Mouse (Mus musculus) MEL (cell line): Measurements from ENCODE around the gene 4930524B15Rik. TPM values are rescaled to one million over a fixed set of nuclear protein-coding genes. Genes with fewer than 3 reads are reported as not detected.

Source experiments
- DNase-seq: peaks from one replicate; pipeline ENCODE4 v3.0.0; 2011; ENCODE audit warnings: low read depth, low spot score
- H3K27ac ChIP-seq: 2 replicates; pipeline ENCODE4 v1.5.1; 2012; ENCODE audit warnings: low read depth, mild to moderate bottlenecking, control low read depth, low read length, moderate library complexity; ENCODE audit not compliant: control insufficient read depth
- H3K27me3 ChIP-seq, 2 experiments: fragments of 150-350 bp in 1 of 2; sonication (generic) in 1 of 2; 2 replicates each; pipeline ENCODE4 v1.6.1; 2012; ENCODE audit warnings: low read length in 2 of 2, mild to moderate bottlenecking in 2 of 2, improper control_type of control experiment in 1 of 2, moderate library complexity in 1 of 2; ENCODE audit not compliant: insufficient read depth in 2 of 2, control insufficient read depth in 1 of 2
- H3K36me3 ChIP-seq, 2 experiments: 2 replicates each; pipeline ENCODE4 v1.6.1; 2012 to 2014; ENCODE audit warnings: low read length in 2 of 2, improper control_type of control experiment in 1 of 2, inconsistent platforms in 1 of 2, mild to moderate bottlenecking in 1 of 2; ENCODE audit not compliant: insufficient read depth in 2 of 2, control insufficient read depth in 1 of 2
- H3K4me1 ChIP-seq, 2 experiments: fragments of 150-350 bp in 1 of 2; sonication (generic) in 1 of 2; 2 replicates each; pipeline ENCODE4 v1.6.1; 2012; ENCODE audit warnings: low read length in 2 of 2, improper control_type of control experiment in 1 of 2, mild to moderate bottlenecking in 1 of 2; ENCODE audit not compliant: insufficient read depth in 2 of 2, control insufficient read depth in 1 of 2
- H3K4me3 ChIP-seq, 2 experiments: fragments of 150-350 bp in 1 of 2; sonication (generic) in 1 of 2; 2 replicates each; pipeline ENCODE4 v1.5.1; 2012; ENCODE audit warnings: low read depth in 2 of 2, low read length in 2 of 2, mild to moderate bottlenecking in 2 of 2, moderate library complexity in 2 of 2, control low read depth in 1 of 2, improper control_type of control experiment in 1 of 2; ENCODE audit not compliant: control insufficient read depth in 1 of 2, insufficient read depth in 1 of 2
- H3K79me2 ChIP-seq: 2 replicates; pipeline ENCODE4 v1.6.1; 2012; ENCODE audit warnings: mild to moderate bottlenecking, low read length, moderate library complexity; ENCODE audit not compliant: control insufficient read depth, poor library complexity, insufficient read depth
- H3K9ac ChIP-seq: 2 replicates; pipeline ENCODE4 v1.6.1; 2012; ENCODE audit warnings: low read depth, mild to moderate bottlenecking, control low read depth, low read length, moderate library complexity; ENCODE audit not compliant: control insufficient read depth, poor library complexity, severe bottlenecking
- H3K9me3 ChIP-seq: fragments of 150-350 bp; sonication (generic); replicated peaks from 2 replicates; pipeline ENCODE4 v1.6.1; 2012; ENCODE audit warnings: mild to moderate bottlenecking, low read length, improper control_type of control experiment, moderate library complexity; ENCODE audit not compliant: insufficient read depth
- BHLHE40 ChIP-seq: IDR thresholded peaks from 2 replicates; pipeline ENCODE4 v1.6.1; 2012; ENCODE audit warnings: low read depth, mild to moderate bottlenecking, inconsistent platforms, low read length, improper control_type of control experiment, borderline replicate concordance
- CHD1 ChIP-seq: IDR thresholded peaks from 2 replicates; pipeline ENCODE4 v1.6.1; 2012; ENCODE audit warnings: low read depth, mild to moderate bottlenecking, inconsistent platforms, low read length, improper control_type of control experiment
- E2F4 ChIP-seq: IDR thresholded peaks from 2 replicates; pipeline ENCODE4 v1.6.1; 2011; ENCODE audit warnings: low read depth, low read length, improper control_type of control experiment, borderline replicate concordance
- EP300 ChIP-seq, 2 experiments: IDR thresholded peaks; 2 replicates each; pipeline ENCODE4 v1.6.1; 2011; ENCODE audit warnings: improper control_type of control experiment in 2 of 2, low read length in 2 of 2, low read depth in 1 of 2, mild to moderate bottlenecking in 1 of 2
- ETS1 ChIP-seq: IDR thresholded peaks from 2 replicates; pipeline ENCODE4 v1.6.1; 2012; ENCODE audit warnings: low read depth, mild to moderate bottlenecking, inconsistent platforms, low read length, improper control_type of control experiment, moderate library complexity
- GABPA ChIP-seq: IDR thresholded peaks from 2 replicates; pipeline ENCODE4 v1.6.1; 2012; ENCODE audit warnings: low read depth, mild to moderate bottlenecking, inconsistent platforms, low read length, improper control_type of control experiment, moderate library complexity
- GATA1 ChIP-seq: IDR thresholded peaks from 2 replicates; pipeline ENCODE4 v1.6.1; 2011; ENCODE audit warnings: low read depth, low read length, improper control_type of control experiment
- MAFK ChIP-seq: IDR thresholded peaks from 2 replicates; pipeline ENCODE4 v1.6.1; 2011; ENCODE audit warnings: low read depth, mild to moderate bottlenecking, low read length, improper control_type of control experiment, borderline replicate concordance
- MAX ChIP-seq: IDR thresholded peaks from 2 replicates; pipeline ENCODE4 v1.6.1; 2011; ENCODE audit warnings: low read length, improper control_type of control experiment
- RCOR1 ChIP-seq: IDR thresholded peaks from 2 replicates; pipeline ENCODE4 v1.6.1; 2012; ENCODE audit warnings: low read depth, mild to moderate bottlenecking, inconsistent platforms, low read length, improper control_type of control experiment
- SIN3A ChIP-seq: IDR thresholded peaks from 2 replicates; pipeline ENCODE4 v1.6.1; 2012; ENCODE audit warnings: low read length, improper control_type of control experiment, inconsistent platforms
- TBP ChIP-seq: IDR thresholded peaks from 2 replicates; pipeline ENCODE4 v1.8.0; 2011; ENCODE audit warnings: low read depth, low read length, improper control_type of control experiment
- TCF12 ChIP-seq: IDR thresholded peaks from 2 replicates; pipeline ENCODE4 v1.6.1; 2014; ENCODE audit warnings: low read depth, mild to moderate bottlenecking, inconsistent platforms, low read length, improper control_type of control experiment, moderate library complexity
- polyA plus RNA-seq, 2 experiments: library from polyadenylated mRNA; stranded (reverse) in 1 of 2; unstranded in 1 of 2; fragments of >175 nt in 1 of 2; fragments of >200 nt in 1 of 2; gene quantifications; 2 replicates each; pipeline versions ENCODE4 v1.2.1 to v1.2.4; 2012; ENCODE audit warnings: low replicate concordance in 2 of 2, low read depth in 1 of 2; ENCODE audit not compliant: insufficient read length in 2 of 2, insufficient read depth in 1 of 2, missing spikeins in 1 of 2
- total RNA-seq: library from RNA; depleted of rRNA; stranded (reverse); fragments of 300-350 nt; gene quantifications from 2 replicates; pipeline ENCODE4 v1.2.3, GENCODE M21; 2012

Gene 4930524B15Rik
- total and polyA plus RNA-seq, 3 experiments = 0.03 TPM; not detected in 2

- Histone ChIP-seq H3K27me3 (no peaks in the 10 kb centered on the region), H3K27ac (peak overlapping the region; percentile 61), H3K79me2 (no peaks in the 10 kb centered on the region; the same call in 1 of the 2 replicates), H3K9ac (no peak overlapping the region), H3K4me1 (peaks cover 5 to 10% of the 10 kb centered on the region in 2 experiments; a peak in 2 of 4 replicates), H3K9me3 (no peaks in the 10 kb centered on the region), H3K36me3 (peaks cover 0 to 14% of the 10 kb centered on the region in 2 experiments; a peak in 2 of 4 replicates), H3K4me3 (no peak overlapping the region)
- no peak for TF ChIP-seq MAFK
- TF ChIP-seq TBP = no peak
- peak; percentile 92 for TF ChIP-seq GATA1
- TF ChIP-seq TCF12 = peak; percentile 29; the same call in 1 of the 2 replicates
- peak; percentile 66 to 76 for TF ChIP-seq EP300 (IDR thresholded peaks at IDR 0.05; ENCODE audit: low read depth in 1 of 2, low read length in 2 of 2)
- peak; percentile 67 for TF ChIP-seq ETS1
- TF ChIP-seq RCOR1 = peak; percentile 84
- no peak for TF ChIP-seq BHLHE40
- 0 out of 2 replicates have a peak, but pooled peaks have one; percentile 24 for TF ChIP-seq MAX
- no peak for TF ChIP-seq E2F4
- TF ChIP-seq GABPA = no peak
- peak; percentile 55 for DNase-seq
These were observed 17.9 kb downstream of the 4930524B15Rik start for GRCm38 (mm10) chr11:31983249-31983648.

GRCm38 (mm10) chr11:31984786-31985185, 19.4 kb downstream of the 4930524B15Rik start:
- no peaks in the 10 kb centered on the region for H3K9me3 ChIP-seq
- no peak overlapping the region for H3K9ac ChIP-seq
- H3K36me3 ChIP-seq = peaks cover 0 to 14% of the 10 kb centered on the region in 2 experiments; a peak in 2 of 4 replicates
- H3K27me3 ChIP-seq = peaks cover 0 to 2% of the 10 kb centered on the region in 2 experiments; a peak in 1 of 4 replicates
- H3K4me3 ChIP-seq = no peak overlapping the region
- peaks cover 5 to 10% of the 10 kb centered on the region in 2 experiments; a peak in 2 of 4 replicates for H3K4me1 ChIP-seq
- no peak overlapping the region for H3K27ac ChIP-seq
- peak; percentile 36; the same call in 1 of the 2 replicates for TF ChIP-seq MAX
- TF ChIP-seq ETS1 = no peak
- no peak for TF ChIP-seq CHD1
- no peak for DNase-seq
- no peaks in the 10 kb centered on the region; the same call in 1 of the 2 replicates for H3K79me2 ChIP-seq

GRCm38 (mm10) chr11:31992535-31992934, 27.1 kb downstream of the 4930524B15Rik start:
- no peaks in the 10 kb centered on the region for H3K36me3 ChIP-seq

More at GRCm38 (mm10) chr11:31992535-31992934, 27.1 kb downstream of the 4930524B15Rik start:
- H3K4me3 ChIP-seq = no peak overlapping the region
- no peaks in the 10 kb centered on the region for H3K79me2 ChIP-seq
- peaks cover 4 to 8% of the 10 kb centered on the region in 2 experiments for H3K27me3 ChIP-seq
- H3K9me3 ChIP-seq = no peaks in the 10 kb centered on the region
- TF ChIP-seq BHLHE40 (no peak), SIN3A (no peak)
- TF ChIP-seq, all 39 proteins: peak for 0
- H3K4me1 ChIP-seq = no peaks in the 10 kb centered on the region
- no peak overlapping the region for H3K27ac ChIP-seq
- DNase-seq = no peak
- H3K9ac ChIP-seq = no peak overlapping the region
